Mouse (Mus musculus): ENCODE data around the gene 1810013L24Rik.

DNA sequence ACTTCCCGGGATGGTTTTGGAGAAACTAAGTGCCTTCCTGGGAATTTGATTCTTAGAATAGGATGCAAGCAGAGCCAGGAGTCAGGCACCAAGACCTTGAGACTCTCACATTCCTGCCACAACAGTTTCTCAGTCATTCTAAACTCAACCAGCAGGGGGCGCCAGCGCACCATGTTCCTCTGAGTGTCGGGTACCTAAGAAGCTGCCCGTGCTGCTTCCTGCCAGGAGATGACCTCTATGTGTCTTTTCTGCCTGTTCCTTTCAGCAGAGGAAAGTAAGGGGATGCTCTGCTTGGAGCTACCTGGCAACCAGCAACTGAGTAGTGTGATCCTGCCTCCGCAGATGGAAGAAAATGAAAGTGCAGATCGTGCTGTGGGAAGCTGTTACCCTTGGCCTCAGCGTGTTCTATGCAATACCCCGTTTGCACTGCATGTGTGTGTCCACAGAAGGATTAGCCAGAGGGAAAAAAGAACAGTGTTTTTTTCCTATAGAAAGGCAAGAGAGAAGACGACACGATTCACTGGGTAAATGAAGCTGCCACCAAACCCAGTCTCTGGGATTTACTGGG, 53.9 kb downstream of the 1810013L24Rik start:
- TF ChIP-seq POLR2A (IDR thresholded peaks at IDR 0.05; ENCODE audit: insufficient read depth, low read depth, low read length) (no peak), CTCF (IDR thresholded peaks at IDR 0.05) (peak; percentile 97; the same call in 1 of the 2 replicates), EP300 (IDR thresholded peaks at IDR 0.05; ENCODE audit: insufficient read depth, low read depth, low read length) (0 out of 2 replicates have a peak, but pooled peaks have one; percentile 33)
